In the genomic region with DNA sequence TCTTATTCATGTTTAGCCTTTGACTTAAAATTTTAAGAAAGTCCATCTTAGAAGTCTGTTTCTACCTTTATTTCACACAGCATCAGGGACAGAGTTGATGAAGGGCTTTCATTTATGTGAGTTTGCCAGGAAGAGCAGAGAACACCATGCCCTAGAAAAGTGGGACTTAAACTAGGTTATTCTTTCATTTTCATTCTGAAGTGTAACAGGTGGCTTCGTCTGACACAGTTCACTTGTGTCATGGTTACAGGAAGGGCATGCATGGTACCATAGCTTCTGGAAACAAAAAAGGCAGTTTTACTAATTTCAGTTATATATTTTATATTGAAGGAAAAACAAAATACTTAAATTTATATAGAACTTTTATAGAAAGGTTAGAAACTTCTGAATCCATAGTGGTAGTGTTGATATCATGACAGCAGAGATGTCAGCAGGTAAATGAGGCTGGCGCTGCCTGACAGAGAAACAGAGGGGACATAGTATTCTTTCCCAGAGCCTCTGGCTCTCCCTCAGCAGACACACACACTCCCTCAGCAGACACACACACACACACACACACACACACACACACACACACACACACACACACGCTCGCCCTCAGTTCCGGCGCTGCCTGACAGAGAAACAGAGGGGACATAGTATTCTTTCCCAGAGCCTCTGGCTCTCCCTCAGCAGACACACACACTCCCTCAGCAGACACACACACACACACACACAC, we compare ENCODE assay signal across 8 mouse cellular contexts. TPM values are rescaled to one million over a fixed set of nuclear protein-coding genes. Genes with fewer than 3 reads are reported as not detected.
DNase-seq lines count a peak whose midpoint lies in the region; ATAC-seq and TF ChIP-seq lines count a peak whose summit lies in the region.
"Not testable (repeated sequence)": the region's sequence is repeated elsewhere in the genome, so short reads cannot be mapped to it uniquely, and the experiment has no call there.

No protein-coding gene starts in this region.

- peak overlapping the region; percentile 32; the same call in 1 of the 2 replicates for H3K27ac ChIP-seq in ES-Bruce4 (ENCODE audit: insufficient read depth, low read length)
- H3K27ac ChIP-seq in forebrain, postnatal 0 days (ENCODE audit: low read depth, low read length); kidney, embryonic 16.5 days (ENCODE audit: low read length); liver, embryonic 16.5 days (ENCODE audit: low read length); midbrain, embryonic 16.5 days (ENCODE audit: low read length): not testable (repeated sequence)
- H3K27ac ChIP-seq in heart, embryonic 16.5 days (ENCODE audit: low read length) = peak overlapping the region; percentile 29; the same call in 1 of the 2 replicates

- not testable (repeated sequence) for H3K27me3 ChIP-seq in ES-Bruce4 (ENCODE audit: control insufficient read depth, insufficient read depth, low read length, poor library complexity, severe bottlenecking); forebrain, postnatal 0 days (ENCODE audit: insufficient read depth, low read length); heart, embryonic 16.5 days (ENCODE audit: control insufficient read depth, insufficient read depth, low read length); kidney, embryonic 16.5 days (ENCODE audit: insufficient read depth, low read length); liver, embryonic 16.5 days (ENCODE audit: control insufficient read depth, insufficient read depth, low read depth, low read length); midbrain, embryonic 16.5 days (ENCODE audit: control insufficient read depth, insufficient read depth, low read depth, low read length); splenic B cell, adult 2 months (ENCODE audit: control insufficient read depth, insufficient read depth, low read length, poor library complexity, severe bottlenecking)

- WGBS in forebrain, postnatal 0 days = 80% methylated on average over 6 of the region's 6 CpGs
- 64% methylated on average over 6 of the region's 6 CpGs for WGBS in heart, embryonic 16.5 days
- 77% methylated on average over 5 of the region's 6 CpGs for WGBS in kidney, embryonic 16.5 days
- 52% methylated on average over 5 of the region's 6 CpGs for WGBS in liver, embryonic 16.5 days (ENCODE audit: insufficient replicate concordance)
- 80% methylated on average over 2 of the region's 6 CpGs for WGBS in midbrain, embryonic 16.5 days

- ATAC-seq in forebrain, postnatal 0 days = peak; percentile 53
- ATAC-seq in heart, embryonic 16.5 days (replicated peaks; ENCODE audit: extremely low read depth, insufficient read depth, low FRiP score) = peak; percentile 38
- peak; percentile 18; the same call in 1 of the 2 replicates for ATAC-seq in kidney, embryonic 16.5 days (ENCODE audit: low FRiP score, low TSS enrichment)
- 0 out of 2 replicates have a peak, but pooled peaks have one; percentile 5 for ATAC-seq in liver, embryonic 16.5 days (ENCODE audit: low read depth)
- ATAC-seq in midbrain, embryonic 16.5 days = peak; percentile 31; the same call in 1 of the 2 replicates

- not testable (repeated sequence) for H3K4me3 ChIP-seq in ES-Bruce4 (ENCODE audit: low read depth, low read length); forebrain, postnatal 0 days (ENCODE audit: low read depth, low read length); heart, embryonic 16.5 days (ENCODE audit: low read length); kidney, embryonic 16.5 days (ENCODE audit: low read length); liver, embryonic 16.5 days (ENCODE audit: low read depth, low read length); midbrain, embryonic 16.5 days (ENCODE audit: low read depth, low read length)

- not testable (repeated sequence) for H3K4me2 ChIP-seq in forebrain, postnatal 0 days (ENCODE audit: low read depth); heart, embryonic 16.5 days (ENCODE audit: low read depth, low read length); kidney, embryonic 16.5 days (replicated peaks; ENCODE audit: low read depth, low read length); liver, embryonic 16.5 days (ENCODE audit: low read depth, low read length); midbrain, embryonic 16.5 days (ENCODE audit: low read length)

- H3K9ac ChIP-seq in ES-Bruce4 (ENCODE audit: low read depth, poor library complexity, severe bottlenecking); forebrain, postnatal 0 days; heart, embryonic 16.5 days (ENCODE audit: low read length); kidney, embryonic 16.5 days (replicated peaks; ENCODE audit: low read length); liver, embryonic 16.5 days (ENCODE audit: low read depth, low read length); midbrain, embryonic 16.5 days (ENCODE audit: low read depth, low read length): not testable (repeated sequence)

- not testable (repeated sequence) for H3K9me3 ChIP-seq in ES-Bruce4 (replicated peaks; ENCODE audit: control insufficient read depth, insufficient read depth, low read length, poor library complexity, severe bottlenecking); forebrain, postnatal 0 days (ENCODE audit: low read length); heart, embryonic 16.5 days (replicated peaks; ENCODE audit: control insufficient read depth, low read length); kidney, embryonic 16.5 days (ENCODE audit: low read length); liver, embryonic 16.5 days (replicated peaks; ENCODE audit: control insufficient read depth, low read length); midbrain, embryonic 16.5 days (replicated peaks; ENCODE audit: control insufficient read depth, low read length, poor library complexity, severe bottlenecking)

- not testable (repeated sequence) for TF ChIP-seq POLR2A in ES-Bruce4 (IDR thresholded peaks at IDR 0.05; ENCODE audit: insufficient read depth, low read length)

- not testable (repeated sequence) for H3K36me3 ChIP-seq in ES-Bruce4 (ENCODE audit: control insufficient read depth, insufficient read depth, low read length, poor library complexity, severe bottlenecking); liver, embryonic 16.5 days (ENCODE audit: control insufficient read depth, insufficient read depth); splenic B cell, adult 2 months (ENCODE audit: control insufficient read depth, insufficient read depth, low read length, poor library complexity, severe bottlenecking)
- H3K36me3 ChIP-seq in forebrain, postnatal 0 days (ENCODE audit: insufficient read depth) = peaks cover 30% of the 10 kb centered on the region
- H3K36me3 ChIP-seq in heart, embryonic 16.5 days (ENCODE audit: control insufficient read depth, insufficient read depth) = peaks cover 26% of the 10 kb centered on the region
- H3K36me3 ChIP-seq in kidney, embryonic 16.5 days (ENCODE audit: insufficient read depth, low read length) = peaks cover 32% of the 10 kb centered on the region
- peaks cover 17% of the 10 kb centered on the region for H3K36me3 ChIP-seq in midbrain, embryonic 16.5 days (ENCODE audit: control insufficient read depth, insufficient read depth, low read length)

- DNase-seq in forebrain, postnatal 0 days = not testable (repeated sequence)
- DNase-seq in splenic B cell, adult 2 months (ENCODE audit: low read depth, low spot score) = peak; percentile 30
- DNase-seq in thymus, postnatal 25 days = peak; percentile 11

- H3K4me1 ChIP-seq in ES-Bruce4 (ENCODE audit: control insufficient read depth, insufficient read depth, low read length); forebrain, postnatal 0 days (ENCODE audit: insufficient read depth); heart, embryonic 16.5 days (ENCODE audit: control insufficient read depth, insufficient read depth, low read length); kidney, embryonic 16.5 days (ENCODE audit: insufficient read depth, low read length); liver, embryonic 16.5 days (ENCODE audit: control insufficient read depth, low read depth, low read length); midbrain, embryonic 16.5 days (ENCODE audit: control insufficient read depth, insufficient read depth, low read length): not testable (repeated sequence)

- TF ChIP-seq CTCF in ES-Bruce4 (IDR thresholded peaks at IDR 0.05; ENCODE audit: low read depth, low read length); forebrain, postnatal 0 days (IDR thresholded peaks at IDR 0.05; ENCODE audit: low read depth): not testable (repeated sequence)

- TF ChIP-seq EP300 in ES-Bruce4 (IDR thresholded peaks at IDR 0.05; ENCODE audit: insufficient read depth, low read depth, low read length) = not testable (repeated sequence)

RNA-seq across cellular contexts. Expression of a gene that starts 44.1 kb away (rescaled TPM):
- polyA plus RNA-seq in ES-Bruce4 (2011; ENCODE audit: insufficient read depth, insufficient read length, low read depth, missing spikeins) = 32.4 and 33.2 TPM in 2 replicates
- 24.1 and 27.0 TPM in 2 replicates for total RNA-seq in forebrain, postnatal 0 days (2014; rRNA removed)
- polyA plus RNA-seq in forebrain, postnatal 0 days (2015; fragmentation: Nextera tagmentation; extraction: Ambion mirVana) = 15.5 and 19.4 TPM in 2 replicates
- polyA plus RNA-seq in heart, embryonic 16.5 days (2015; fragmentation: Nextera tagmentation; extraction: Ambion mirVana) = 26.7 and 31.0 TPM in 2 replicates
- polyA plus RNA-seq in kidney, embryonic 16.5 days (2015; fragmentation: Nextera tagmentation; extraction: Ambion mirVana) = 48.9 and 52.3 TPM in 2 replicates
- polyA plus RNA-seq in liver, embryonic 16.5 days (2015; fragmentation: Nextera tagmentation; extraction: Ambion mirVana) = 30.3 and 31.6 TPM in 2 replicates
- polyA plus RNA-seq in midbrain, embryonic 16.5 days (2015; fragmentation: Nextera tagmentation; extraction: Ambion mirVana) = 20.2 and 21.3 TPM in 2 replicates

RNA-seq across cellular contexts. Expression of a gene that starts 56.6 kb away (rescaled TPM):
- polyA plus RNA-seq in ES-Bruce4 (2011; ENCODE audit: insufficient read depth, insufficient read length, low read depth, missing spikeins) = 47.2 and 57.6 TPM in 2 replicates
- total RNA-seq in forebrain, postnatal 0 days (2014; rRNA removed) = 187 and 205 TPM in 2 replicates
- 30.8 and 48.2 TPM in 2 replicates for polyA plus RNA-seq in forebrain, postnatal 0 days (2015; fragmentation: Nextera tagmentation; extraction: Ambion mirVana)
- 5.0 and 5.7 TPM in 2 replicates for polyA plus RNA-seq in heart, embryonic 16.5 days (2015; fragmentation: Nextera tagmentation; extraction: Ambion mirVana)
- polyA plus RNA-seq in kidney, embryonic 16.5 days (2015; fragmentation: Nextera tagmentation; extraction: Ambion mirVana) = 15.8 and 18.6 TPM in 2 replicates
- polyA plus RNA-seq in liver, embryonic 16.5 days (2015; fragmentation: Nextera tagmentation; extraction: Ambion mirVana) = 1.4 and 1.7 TPM in 2 replicates
- 88.3 and 103 TPM in 2 replicates for polyA plus RNA-seq in midbrain, embryonic 16.5 days (2015; fragmentation: Nextera tagmentation; extraction: Ambion mirVana)
